Mouse (Mus musculus) right cerebral cortex, adult 18-20 months (tissue): ENCODE data around the gene Slc35f6.
A peak's percentile ranks its signal among the peaks of the same experiment; 100 is the strongest.

Experiments used
- DNase-seq: peaks from one replicate; pipeline ENCODE4 v3.0.0; 2022; ENCODE audit warnings: mixed read lengths

The Slc35f6 gene

GRCm38 (mm10) chr5:30622177-30622840, 25.4 kb upstream of the Slc35f6 start:
- no peak for DNase-seq

GRCm38 (mm10) chr5:30622841-30623185, 24.9 kb upstream of the Slc35f6 start:
- no peak for DNase-seq

- DNase-seq, result no peak
Observed at GRCm38 (mm10) chr5:30623380-30623779, 24.4 kb upstream of the Slc35f6 start.

- DNase-seq, result no peak
Observed at GRCm38 (mm10) chr5:30624311-30624710, 23.4 kb upstream of the Slc35f6 start.

GRCm38 (mm10) chr5:30624908-30625307, 22.8 kb upstream of the Slc35f6 start:
- no peak for DNase-seq

- DNase-seq, result no peak
Observed at GRCm38 (mm10) chr5:30625379-30625778, 22.4 kb upstream of the Slc35f6 start.

GRCm38 (mm10) chr5:30626331-30627105, 21.2 kb upstream of the Slc35f6 start:
- no peak for DNase-seq

GRCm38 (mm10) chr5:30628511-30628910, 19.2 kb upstream of the Slc35f6 start:
- no peak for DNase-seq

- DNase-seq, result peak; percentile 72
Observed at GRCm38 (mm10) chr5:30630401-30630800, 17.3 kb upstream of the Slc35f6 start.

GRCm38 (mm10) chr5:30632134-30632533, 15.6 kb upstream of the Slc35f6 start:
- DNase-seq, result no peak

GRCm38 (mm10) chr5:30636994-30637393, 10.7 kb upstream of the Slc35f6 start:
- no peak for DNase-seq

- DNase-seq, result peak; percentile 78
Observed at GRCm38 (mm10) chr5:30638041-30638440, 9.7 kb upstream of the Slc35f6 start.

GRCm38 (mm10) chr5:30643477-30644179, 4.1 kb upstream of the Slc35f6 start:
- peak; percentile 74 for DNase-seq

- DNase-seq, result no peak
Observed at GRCm38 (mm10) chr5:30646036-30646435, 1.7 kb upstream of the Slc35f6 start.

GRCm38 (mm10) chr5:30647396-30647795, 337 bp upstream of the Slc35f6 start:
- no peak for DNase-seq

- no peak for DNase-seq
Observed at GRCm38 (mm10) chr5:30649558-30649957, 1.8 kb downstream of the Slc35f6 start.

GRCm38 (mm10) chr5:30650756-30651155, 3.0 kb downstream of the Slc35f6 start:
- no peak for DNase-seq

GRCm38 (mm10) chr5:30651554-30651953, 3.8 kb downstream of the Slc35f6 start:
- no peak for DNase-seq

- DNase-seq, result no peak
Observed at GRCm38 (mm10) chr5:30653246-30653645, 5.5 kb downstream of the Slc35f6 start.

GRCm38 (mm10) chr5:30655042-30655441, 7.3 kb downstream of the Slc35f6 start:
- no peak for DNase-seq

- DNase-seq, result no peak
Observed at GRCm38 (mm10) chr5:30655526-30656195, 7.9 kb downstream of the Slc35f6 start.

- no peak for DNase-seq
Observed at GRCm38 (mm10) chr5:30659042-30659441, 11.3 kb downstream of the Slc35f6 start.

- DNase-seq, result no peak
Observed at GRCm38 (mm10) chr5:30660278-30660677, 12.5 kb downstream of the Slc35f6 start.
